Mouse (Mus musculus): ENCODE measurements around the gene Il15. TPM values are rescaled to one million over a fixed set of nuclear protein-coding genes. Genes with fewer than 3 reads are reported as not detected.

The Il15 gene
- polyA plus RNA-seq, 1 experiment = 21.8 TPM

DNA sequence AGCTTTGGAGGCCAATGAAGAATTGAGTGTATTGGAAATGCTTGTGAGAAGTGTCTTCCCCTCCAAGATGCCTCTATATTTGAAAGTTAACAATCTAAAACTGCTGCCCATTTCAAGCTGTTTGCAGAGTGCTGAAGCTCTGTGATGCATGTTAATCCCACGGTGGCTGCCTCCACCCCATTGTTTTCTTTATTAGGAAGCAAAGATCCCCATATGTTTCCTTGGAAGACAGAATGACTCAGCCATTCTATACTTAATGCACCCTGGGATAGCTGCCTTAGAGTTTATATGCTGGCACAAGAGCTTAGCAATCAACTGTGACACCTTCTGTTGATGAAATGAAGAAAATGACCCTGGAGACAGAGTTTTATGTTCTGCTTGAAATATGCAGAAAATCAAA lies 96.6 kb downstream of the Il15 start:
- Histone ChIP-seq H3K4me3 (replicated peaks; ENCODE audit: control insufficient read depth, low read depth, low read length) (no peak overlapping the region), H3K27ac (ENCODE audit: control insufficient read depth, insufficient read depth, low read depth, low read length, poor library complexity) (no peak overlapping the region), H3K4me1 (ENCODE audit: control insufficient read depth, insufficient read depth, low read length) (no peaks in the 10 kb centered on the region)
- 47% methylated on average over 1 of the region's 1 CpGs for WGBS
- no peak for TF ChIP-seq POLR2A (IDR thresholded peaks at IDR 0.05; ENCODE audit: borderline replicate concordance, control insufficient read depth, low read depth, low read length)

DNA sequence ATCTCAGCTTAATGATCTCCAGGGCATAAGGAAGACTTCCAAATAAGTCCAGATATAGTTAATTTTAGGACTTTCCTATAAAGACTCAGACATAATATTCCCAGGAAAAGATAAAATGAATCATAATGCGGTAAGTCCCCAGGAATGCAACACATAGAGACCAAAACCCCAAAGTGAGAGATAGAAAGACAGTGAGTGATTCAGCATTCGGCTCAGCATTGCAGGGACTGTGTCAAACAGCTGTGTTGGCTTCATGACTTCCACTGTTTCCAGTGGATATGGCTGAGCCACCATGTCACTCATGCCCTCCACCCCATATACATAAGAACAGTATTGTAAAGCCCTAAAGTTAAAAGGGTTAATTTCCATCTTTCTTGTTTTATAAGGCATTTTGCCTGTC lies 106.8 kb downstream of the Il15 start:
- no peak overlapping the region for H3K4me3 ChIP-seq (replicated peaks; ENCODE audit: control insufficient read depth, low read depth, low read length)
- H3K4me1 ChIP-seq (ENCODE audit: control insufficient read depth, insufficient read depth, low read length) = no peaks in the 10 kb centered on the region
- H3K27ac ChIP-seq (ENCODE audit: control insufficient read depth, insufficient read depth, low read depth, low read length, poor library complexity) = no peak overlapping the region
- 88% methylated on average over 2 of the region's 2 CpGs for WGBS
- TF ChIP-seq POLR2A (IDR thresholded peaks at IDR 0.05; ENCODE audit: borderline replicate concordance, control insufficient read depth, low read depth, low read length) = no peak
- TF ChIP-seq CTCF (IDR thresholded peaks at IDR 0.05; ENCODE audit: control insufficient read depth, insufficient read depth, low read length) = no peak

DNA sequence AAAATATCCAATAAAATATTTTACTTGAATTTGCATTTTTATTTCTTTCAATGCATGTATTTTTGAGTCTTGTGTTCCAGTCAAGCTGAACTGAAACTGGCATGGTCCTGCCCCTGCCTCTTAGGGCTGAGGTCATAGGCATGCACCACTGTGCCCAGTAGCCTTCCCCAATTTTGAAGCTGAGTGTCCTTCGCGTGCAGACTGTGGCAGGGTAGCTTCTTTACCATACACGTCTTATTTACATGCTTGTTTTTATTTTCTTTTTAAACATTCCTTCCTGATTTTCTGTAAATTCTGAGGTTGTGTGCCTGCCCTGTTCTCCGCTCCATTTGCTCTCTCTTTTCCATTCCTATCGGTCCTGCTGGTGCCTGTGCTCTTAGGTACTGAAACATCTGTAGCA lies 111.4 kb downstream of the Il15 start:
- H3K4me1 ChIP-seq (ENCODE audit: control insufficient read depth, insufficient read depth, low read length) = no peaks in the 10 kb centered on the region
- H3K4me3 ChIP-seq (replicated peaks; ENCODE audit: control insufficient read depth, low read depth, low read length) = no peak overlapping the region
- H3K27ac ChIP-seq (ENCODE audit: control insufficient read depth, insufficient read depth, low read depth, low read length, poor library complexity) = no peak overlapping the region
- TF ChIP-seq CTCF (IDR thresholded peaks at IDR 0.05; ENCODE audit: control insufficient read depth, insufficient read depth, low read length) (no peak), POLR2A (IDR thresholded peaks at IDR 0.05; ENCODE audit: borderline replicate concordance, control insufficient read depth, low read depth, low read length) (no peak)
- WGBS = 82% methylated on average over 5 of the region's 5 CpGs

DNA sequence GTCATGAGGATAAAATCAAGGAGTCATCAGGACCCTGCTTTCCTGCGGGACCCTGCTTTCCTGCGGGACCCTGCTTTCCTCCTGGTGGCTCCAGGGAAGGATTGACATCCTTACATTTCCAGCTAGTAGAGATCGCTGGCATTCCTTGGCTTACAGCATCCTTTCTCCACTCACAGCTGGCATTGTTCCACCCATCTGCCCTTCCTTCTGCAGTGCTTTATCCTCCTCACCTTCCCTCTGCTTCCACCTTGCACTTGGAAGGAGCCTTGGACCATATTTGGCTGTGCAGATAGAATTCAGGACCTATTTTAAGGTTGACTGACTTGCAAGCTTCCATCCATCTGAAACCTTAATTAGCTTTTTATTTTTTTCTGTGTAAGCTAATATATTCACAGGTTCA lies 117.2 kb downstream of the Il15 start:
- 90% methylated on average over 3 of the region's 3 CpGs for WGBS
- H3K27ac ChIP-seq (ENCODE audit: control insufficient read depth, insufficient read depth, low read depth, low read length, poor library complexity) = no peak overlapping the region
- no peaks in the 10 kb centered on the region for H3K4me1 ChIP-seq (ENCODE audit: control insufficient read depth, insufficient read depth, low read length)
- TF ChIP-seq POLR2A (IDR thresholded peaks at IDR 0.05; ENCODE audit: borderline replicate concordance, control insufficient read depth, low read depth, low read length) = no peak
- TF ChIP-seq CTCF (IDR thresholded peaks at IDR 0.05; ENCODE audit: control insufficient read depth, insufficient read depth, low read length) = no peak
- H3K4me3 ChIP-seq (replicated peaks; ENCODE audit: control insufficient read depth, low read depth, low read length) = no peak overlapping the region

DNA sequence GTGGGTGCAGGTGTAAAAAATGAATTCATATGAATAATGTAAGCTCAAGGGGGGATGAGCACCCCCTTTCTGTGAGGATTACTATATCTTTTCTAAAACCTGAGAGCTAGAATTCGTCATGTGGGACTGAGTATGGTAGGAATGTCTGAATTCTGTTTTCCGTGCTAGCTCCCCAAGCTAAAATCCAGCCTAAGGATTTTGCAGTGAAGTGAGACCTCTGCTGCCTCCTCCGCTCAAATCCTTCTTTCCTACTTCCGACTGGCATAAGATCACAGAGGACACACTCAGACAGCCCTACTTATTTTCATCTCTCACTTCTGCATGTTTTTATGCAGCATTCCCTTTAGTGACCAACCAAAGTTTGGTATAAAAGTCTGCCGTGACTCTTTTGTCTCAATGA lies 121.0 kb downstream of the Il15 start:
- WGBS = 83% methylated on average over 5 of the region's 5 CpGs
- no peak overlapping the region for H3K4me3 ChIP-seq (replicated peaks; ENCODE audit: control insufficient read depth, low read depth, low read length)
- no peaks in the 10 kb centered on the region for H3K4me1 ChIP-seq (ENCODE audit: control insufficient read depth, insufficient read depth, low read length)
- H3K27ac ChIP-seq (ENCODE audit: control insufficient read depth, insufficient read depth, low read depth, low read length, poor library complexity) = no peak overlapping the region
- no peak for TF ChIP-seq CTCF (IDR thresholded peaks at IDR 0.05; ENCODE audit: control insufficient read depth, insufficient read depth, low read length)
- no peak for TF ChIP-seq POLR2A (IDR thresholded peaks at IDR 0.05; ENCODE audit: borderline replicate concordance, control insufficient read depth, low read depth, low read length)
